Mouse (Mus musculus) cerebellum, adult 8-10 months (tissue): ENCODE data around the gene Jtb.
A peak's percentile ranks its signal among the peaks of the same experiment; 100 is the strongest.

Source experiments
- DNase-seq: peaks from one replicate; pipeline ENCODE4 v3.0.0; 2022

Gene Jtb

GRCm38 (mm10) chr3:90231507-90232333 lies at the start of gene Jtb:
Jtb (plus strand) TSS chr3:90231597.
- DNase-seq: peak; percentile 89

- no peak for DNase-seq
Observed at GRCm38 (mm10) chr3:90183581-90183980, 47.8 kb upstream of the Jtb start.

- no peak for DNase-seq
Observed at GRCm38 (mm10) chr3:90190859-90191510, 40.4 kb upstream of the Jtb start.

- DNase-seq: no peak
Observed at GRCm38 (mm10) chr3:90194759-90195158, 36.6 kb upstream of the Jtb start.

GRCm38 (mm10) chr3:90195644-90196043 lies 35.8 kb upstream of the Jtb start:
- DNase-seq: no peak

- no peak for DNase-seq
Observed at GRCm38 (mm10) chr3:90197548-90197947, 33.8 kb upstream of the Jtb start.

GRCm38 (mm10) chr3:90202884-90203283 lies 28.5 kb upstream of the Jtb start:
- DNase-seq: no peak

GRCm38 (mm10) chr3:90203619-90204018 lies 27.8 kb upstream of the Jtb start:
- DNase-seq: no peak

- DNase-seq: no peak
Observed at GRCm38 (mm10) chr3:90204582-90204981, 26.8 kb upstream of the Jtb start.

GRCm38 (mm10) chr3:90208662-90209061 lies 22.7 kb upstream of the Jtb start:
- DNase-seq: no peak

GRCm38 (mm10) chr3:90209908-90210566 lies 21.4 kb upstream of the Jtb start:
- DNase-seq: no peak

GRCm38 (mm10) chr3:90211475-90212398 lies 19.7 kb upstream of the Jtb start:
- DNase-seq: no peak

- DNase-seq: no peak
Observed at GRCm38 (mm10) chr3:90212723-90213122, 18.7 kb upstream of the Jtb start.

- peak; percentile 86 for DNase-seq
Observed at GRCm38 (mm10) chr3:90213377-90213866, 18.0 kb upstream of the Jtb start, which contains the start of the genes Rps27 and Rab13. Rps27 (minus strand) TSS chr3:90213651. Rab13 (plus strand) TSS chr3:90213695.

- peak; percentile 24 for DNase-seq
Observed at GRCm38 (mm10) chr3:90213956-90214684, 17.3 kb upstream of the Jtb start.

- no peak for DNase-seq
Observed at GRCm38 (mm10) chr3:90215825-90216380, 15.5 kb upstream of the Jtb start.

- peak; percentile 67 for DNase-seq
Observed at GRCm38 (mm10) chr3:90220088-90220487, 11.3 kb upstream of the Jtb start.

- DNase-seq: peak; percentile 34
Observed at GRCm38 (mm10) chr3:90220531-90220951, 10.9 kb upstream of the Jtb start.

GRCm38 (mm10) chr3:90221123-90221522 lies 10.3 kb upstream of the Jtb start:
- DNase-seq: no peak

GRCm38 (mm10) chr3:90222455-90222854 lies 8.9 kb upstream of the Jtb start:
- no peak for DNase-seq

GRCm38 (mm10) chr3:90222941-90223340 lies 8.5 kb upstream of the Jtb start:
- no peak for DNase-seq
